Mouse (Mus musculus) MEL (cell line): ENCODE results near the gene Upk1b.

Source experiments
- CTCF ChIP-seq, 3 experiments: IDR thresholded peaks in 2 of 3; conservative IDR thresholded peaks in 1 of 3; 2 replicates each; pipeline ENCODE4 v1.5.1; 2011 to 2012; ENCODE audit warnings: low read length in 3 of 3, low read depth in 2 of 3, mild to moderate bottlenecking in 2 of 3, improper control_type of control experiment in 1 of 3, inconsistent platforms in 1 of 3, mixed read lengths in 1 of 3, moderate library complexity in 1 of 3; ENCODE audit not compliant: control insufficient read depth in 1 of 3, insufficient read depth in 1 of 3, poor library complexity in 1 of 3, severe bottlenecking in 1 of 3
- EP300 ChIP-seq, 2 experiments: IDR thresholded peaks; 2 replicates each; pipeline ENCODE4 v1.6.1; 2011; ENCODE audit warnings: improper control_type of control experiment in 2 of 2, low read length in 2 of 2, low read depth in 1 of 2, mild to moderate bottlenecking in 1 of 2
- MAFK ChIP-seq: IDR thresholded peaks from 2 replicates; pipeline ENCODE4 v1.6.1; 2011; ENCODE audit warnings: low read depth, mild to moderate bottlenecking, low read length, improper control_type of control experiment, borderline replicate concordance
- MAZ ChIP-seq: IDR thresholded peaks from 2 replicates; pipeline ENCODE4 v1.6.1; 2012; ENCODE audit warnings: low read depth, mild to moderate bottlenecking, inconsistent platforms, low read length, improper control_type of control experiment
- MEF2A ChIP-seq: IDR thresholded peaks from 2 replicates; pipeline ENCODE4 v1.6.1; 2014; ENCODE audit warnings: low read depth, mild to moderate bottlenecking, inconsistent platforms, low read length, improper control_type of control experiment; ENCODE audit not compliant: poor library complexity, insufficient replicate concordance, severe bottlenecking; ENCODE audit errors: extremely low read depth
- POLR2A ChIP-seq, 2 experiments: IDR thresholded peaks; 2 replicates each; pipeline ENCODE4 v1.6.1; 2011 to 2012; ENCODE audit warnings: low read length in 2 of 2, mild to moderate bottlenecking in 2 of 2, control low read depth in 1 of 2, improper control_type of control experiment in 1 of 2, low read depth in 1 of 2, moderate library complexity in 1 of 2; ENCODE audit not compliant: control insufficient read depth in 1 of 2, insufficient read depth in 1 of 2, poor library complexity in 1 of 2
- POLR2AphosphoS5 ChIP-seq: IDR thresholded peaks from 2 replicates; pipeline ENCODE4 v1.6.1; 2012; ENCODE audit warnings: low read depth, borderline replicate concordance, mild to moderate bottlenecking, inconsistent platforms, low read length, moderate library complexity, mixed read lengths
- SIN3A ChIP-seq: IDR thresholded peaks from 2 replicates; pipeline ENCODE4 v1.6.1; 2012; ENCODE audit warnings: low read length, improper control_type of control experiment, inconsistent platforms
- ZNF384 ChIP-seq: IDR thresholded peaks from 2 replicates; pipeline ENCODE4 v1.6.1; 2012; ENCODE audit warnings: low read depth, mild to moderate bottlenecking, inconsistent platforms, low read length, improper control_type of control experiment

DNA sequence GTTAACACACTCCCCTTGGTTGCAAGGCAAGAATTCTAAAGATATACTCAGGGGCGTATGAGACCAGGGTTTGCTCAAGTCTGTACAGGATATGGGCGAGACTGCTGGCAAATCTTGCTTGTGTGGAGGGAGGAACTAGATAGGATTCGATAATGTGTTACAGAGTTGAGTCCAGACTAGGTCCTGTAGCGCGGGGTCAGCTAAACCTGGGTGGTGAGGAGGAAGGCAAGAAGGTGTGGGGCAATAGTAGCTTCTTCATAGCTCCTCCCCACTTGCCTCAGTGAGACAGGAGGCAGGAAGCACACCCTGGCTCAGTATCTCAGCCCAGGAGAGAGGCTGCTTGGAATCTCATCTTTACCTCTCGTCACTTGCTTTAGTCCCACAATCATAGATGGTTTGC lies 71.0 kb downstream of the Upk1b start:
- TF ChIP-seq POLR2A (IDR thresholded peaks at IDR 0.05; ENCODE audit: control insufficient read depth in 1 of 2, insufficient read depth in 1 of 2, low read depth in 1 of 2, low read length in 2 of 2, poor library complexity in 1 of 2) (no peak), EP300 (IDR thresholded peaks at IDR 0.05; ENCODE audit: low read depth in 1 of 2, low read length in 2 of 2) (no peak), SIN3A (no peak), MAZ (no peak), CTCF (IDR thresholded peaks at IDR 0.05 in 2 of 3, conservative IDR thresholded peaks at IDR 0.05 in 1 of 3; ENCODE audit: control insufficient read depth in 1 of 3, insufficient read depth in 1 of 3, low read depth in 2 of 3, low read length in 3 of 3, poor library complexity in 1 of 3, severe bottlenecking in 1 of 3) (no peak), ZNF384 (no peak), MEF2A (no peak), MAFK (no peak), POLR2AphosphoS5 (no peak)
